Mouse (Mus musculus): Measurements from ENCODE around the gene Tnks2. TPM values are rescaled to one million over a fixed set of nuclear protein-coding genes. Genes with fewer than 3 reads are reported as not detected.
"Not testable (repeated sequence)": the region's sequence is repeated elsewhere in the genome, so short reads cannot be mapped to it uniquely, and the experiment has no call there.

The Tnks2 gene
- polyA plus RNA-seq, 1 experiment, result 201 TPM

DNA sequence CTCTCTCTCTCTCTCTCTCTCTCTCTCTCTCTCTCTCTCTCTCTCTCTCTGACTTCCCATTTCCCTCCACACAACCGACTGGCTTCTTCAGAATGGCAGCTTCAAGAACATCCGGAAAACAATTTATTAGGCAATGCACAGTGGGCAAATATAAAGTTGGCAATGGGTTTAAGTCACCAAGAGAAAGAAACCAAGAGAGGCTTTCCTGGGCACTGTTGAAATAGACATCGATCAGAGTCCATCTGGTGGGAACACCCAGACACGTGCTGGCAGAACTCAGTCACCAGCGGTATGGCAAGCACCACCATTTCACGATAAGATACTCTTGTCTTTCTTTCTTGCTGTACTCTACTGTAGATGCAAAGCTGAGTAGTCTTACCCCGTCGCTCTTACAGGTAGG, 30.6 kb upstream of the Tnks2 start:
- TF ChIP-seq CTCF (IDR thresholded peaks at IDR 0.05; ENCODE audit: borderline replicate concordance, insufficient read depth, low read length), result no peak
- no peak for TF ChIP-seq POLR2A (IDR thresholded peaks at IDR 0.05; ENCODE audit: low read depth, low read length)
- Histone ChIP-seq H3K4me3 (ENCODE audit: insufficient read depth, low read length) (no peak overlapping the region), H3K4me1 (ENCODE audit: control insufficient read depth, insufficient read depth, low read length) (no peaks in the 10 kb centered on the region), H3K27ac (ENCODE audit: insufficient read depth, low read length) (no peak overlapping the region)

DNA sequence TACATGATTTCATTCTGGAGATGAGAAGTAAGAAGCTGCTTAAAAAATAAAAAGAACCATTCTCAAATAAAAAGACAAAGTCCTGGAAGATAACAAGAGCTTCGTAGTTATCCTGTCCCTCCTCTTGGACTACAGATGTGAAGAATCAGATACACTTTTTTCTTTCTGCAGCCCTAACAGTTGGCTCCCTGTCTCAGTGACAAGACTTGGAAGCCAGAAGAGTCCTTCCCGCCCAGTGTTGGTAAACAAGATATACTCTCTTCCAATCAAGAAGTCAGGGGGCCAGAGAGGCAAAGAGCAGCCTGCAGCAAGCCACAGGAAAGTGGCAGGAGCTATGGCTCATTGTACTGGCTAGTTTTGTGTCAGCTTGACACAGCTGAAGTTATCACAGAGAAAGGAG, 27.2 kb upstream of the Tnks2 start:
- H3K4me3 ChIP-seq (ENCODE audit: insufficient read depth, low read length), result no peak overlapping the region
- TF ChIP-seq CTCF (IDR thresholded peaks at IDR 0.05; ENCODE audit: borderline replicate concordance, insufficient read depth, low read length), result no peak
- no peak for TF ChIP-seq POLR2A (IDR thresholded peaks at IDR 0.05; ENCODE audit: low read depth, low read length)
- H3K27ac ChIP-seq (ENCODE audit: insufficient read depth, low read length), result no peak overlapping the region
- H3K4me1 ChIP-seq (ENCODE audit: control insufficient read depth, insufficient read depth, low read length), result no peaks in the 10 kb centered on the region

DNA sequence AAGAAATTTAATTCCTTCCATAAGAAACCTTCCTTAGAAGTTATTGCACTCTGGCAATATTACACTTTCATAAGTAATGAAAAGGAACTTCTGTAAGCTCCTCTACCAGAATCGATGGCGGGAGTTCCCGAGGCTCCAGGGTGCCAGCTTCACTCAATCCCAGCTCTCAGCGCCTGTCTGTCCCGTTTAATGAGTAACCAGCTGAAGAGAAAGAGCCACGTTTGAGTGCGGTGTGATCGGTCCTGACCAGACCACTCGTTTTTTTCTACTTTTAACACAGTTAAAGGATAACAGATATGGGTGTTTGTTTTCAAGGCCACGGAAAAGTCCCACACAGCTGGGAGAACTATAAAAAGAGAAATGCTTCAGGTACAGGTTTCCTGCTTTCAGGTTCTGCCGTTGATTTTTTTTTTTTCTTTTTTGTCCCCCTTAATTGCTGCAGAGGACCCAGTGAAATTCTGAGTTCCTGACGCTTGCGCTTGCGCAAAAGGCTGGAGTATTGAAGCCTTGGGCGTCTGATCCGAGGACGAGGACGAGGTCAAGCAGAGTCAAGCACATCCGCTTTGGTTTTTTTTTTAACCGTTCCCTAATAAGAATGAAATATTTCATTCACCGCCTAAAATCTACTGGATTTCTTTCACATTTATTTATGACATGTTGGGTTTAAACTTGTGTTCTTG, 25.5 kb upstream of the Tnks2 start:
- Histone ChIP-seq H3K4me3 (ENCODE audit: insufficient read depth, low read length) (no peak overlapping the region), H3K4me1 (ENCODE audit: control insufficient read depth, insufficient read depth, low read length) (no peaks in the 10 kb centered on the region), H3K27ac (ENCODE audit: insufficient read depth, low read length) (no peak overlapping the region)
- TF ChIP-seq CTCF (IDR thresholded peaks at IDR 0.05; ENCODE audit: borderline replicate concordance, insufficient read depth, low read length) (no peak), POLR2A (IDR thresholded peaks at IDR 0.05; ENCODE audit: low read depth, low read length) (no peak)

DNA sequence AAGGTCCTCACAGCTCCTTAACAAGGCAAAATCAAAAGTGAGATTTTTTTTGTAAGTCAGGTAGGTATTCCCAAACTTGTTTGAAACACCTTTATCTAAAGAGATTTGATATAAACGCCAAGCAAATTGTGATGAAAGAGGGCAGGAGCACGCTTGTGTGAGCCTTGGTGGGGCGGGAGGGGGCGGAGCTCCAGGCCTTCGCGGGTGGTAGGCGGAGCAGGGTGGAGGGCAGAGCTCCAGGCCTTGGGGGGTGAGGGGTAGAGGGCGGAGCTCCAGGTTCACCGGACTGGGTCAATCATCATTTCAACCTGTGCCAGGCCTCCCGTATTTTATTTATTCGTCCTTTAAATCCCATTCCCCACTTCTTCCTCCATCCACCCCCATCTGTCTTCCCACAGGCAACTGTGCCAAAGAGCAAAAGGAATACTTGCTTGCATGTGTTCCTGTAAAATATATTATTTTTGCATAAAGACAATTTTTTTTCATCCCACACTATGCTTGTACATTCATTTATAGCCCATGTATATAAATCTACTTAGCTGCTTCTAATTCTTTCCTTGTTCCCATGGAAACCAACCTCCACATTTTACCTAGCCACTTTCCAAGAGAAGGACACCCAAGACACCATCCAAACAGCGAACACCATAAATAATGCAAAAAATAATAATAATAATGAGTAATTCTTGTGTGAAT, 24.4 kb upstream of the Tnks2 start:
- H3K27ac ChIP-seq (ENCODE audit: insufficient read depth, low read length), result no peak overlapping the region
- H3K4me1 ChIP-seq (ENCODE audit: control insufficient read depth, insufficient read depth, low read length), result no peaks in the 10 kb centered on the region
- H3K4me3 ChIP-seq (ENCODE audit: insufficient read depth, low read length), result no peak overlapping the region
- TF ChIP-seq CTCF (IDR thresholded peaks at IDR 0.05; ENCODE audit: borderline replicate concordance, insufficient read depth, low read length) (no peak), POLR2A (IDR thresholded peaks at IDR 0.05; ENCODE audit: low read depth, low read length) (no peak)

DNA sequence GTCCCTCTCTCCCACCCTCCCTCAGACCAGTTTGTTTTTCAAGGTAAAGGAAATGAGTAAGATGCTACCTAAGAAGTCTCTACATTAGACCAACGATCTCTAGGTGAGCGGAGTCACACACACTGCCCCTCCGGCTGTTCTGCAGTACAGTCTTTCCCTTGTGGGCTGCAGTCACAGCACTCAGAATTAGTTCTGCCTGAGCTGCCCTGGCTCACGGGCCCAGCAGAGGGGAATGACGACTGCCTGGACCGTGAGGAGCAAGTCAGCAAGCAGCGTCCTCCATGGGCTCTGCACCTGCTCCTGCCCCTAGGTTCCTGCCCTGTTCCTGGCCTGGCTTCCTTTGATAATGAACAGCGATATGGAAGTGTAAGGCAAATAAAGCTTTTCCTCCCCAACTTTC, 22.0 kb upstream of the Tnks2 start:
- Histone ChIP-seq H3K4me1 (ENCODE audit: control insufficient read depth, insufficient read depth, low read length) (no peaks in the 10 kb centered on the region), H3K4me3 (ENCODE audit: insufficient read depth, low read length) (no peak overlapping the region), H3K27ac (ENCODE audit: insufficient read depth, low read length) (no peak overlapping the region)
- TF ChIP-seq CTCF (IDR thresholded peaks at IDR 0.05; ENCODE audit: borderline replicate concordance, insufficient read depth, low read length) (no peak), POLR2A (IDR thresholded peaks at IDR 0.05; ENCODE audit: low read depth, low read length) (no peak)

DNA sequence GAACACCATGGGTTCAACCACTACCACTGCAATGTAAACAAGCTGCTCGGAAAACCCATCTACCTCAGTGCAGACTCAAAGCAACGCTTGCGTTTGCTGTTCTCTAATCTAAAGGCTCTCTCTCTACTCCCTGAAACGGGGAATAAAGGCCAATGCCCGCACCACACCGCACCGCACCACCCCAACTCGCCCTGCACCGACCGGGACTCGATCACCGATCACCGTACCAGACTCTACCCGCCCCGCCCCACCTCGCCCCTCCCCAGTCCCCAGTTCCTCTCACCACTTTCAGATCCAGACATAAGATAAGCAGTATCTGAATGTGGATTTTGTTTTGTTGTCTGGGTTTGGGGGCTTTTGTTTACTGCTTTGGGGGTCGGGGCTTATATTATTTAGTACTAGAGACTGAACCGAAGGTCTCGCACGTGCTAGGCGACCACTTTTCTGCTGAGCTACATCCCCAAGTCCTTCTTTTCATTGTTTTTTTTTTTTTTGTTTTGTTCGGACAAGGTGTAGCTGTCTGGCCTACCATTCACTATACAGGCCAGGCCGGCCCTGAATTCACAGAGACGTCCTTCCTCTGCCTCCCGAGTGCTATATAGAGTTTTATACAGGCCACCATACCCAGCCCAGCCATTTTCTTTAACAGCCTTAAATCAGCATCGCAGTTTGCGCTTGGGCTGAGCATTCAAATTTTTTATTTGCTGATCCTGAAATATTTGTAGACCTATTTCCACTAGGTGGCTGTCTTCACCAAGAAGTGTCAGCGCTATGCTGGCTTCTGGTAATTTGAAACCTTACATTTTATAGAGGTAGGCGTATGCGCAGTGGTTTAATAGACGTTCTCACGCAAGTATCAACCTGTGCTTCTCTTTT, 18.4 kb upstream of the Tnks2 start:
- H3K4me1 ChIP-seq (ENCODE audit: control insufficient read depth, insufficient read depth, low read length), result no peaks in the 10 kb centered on the region

DNA sequence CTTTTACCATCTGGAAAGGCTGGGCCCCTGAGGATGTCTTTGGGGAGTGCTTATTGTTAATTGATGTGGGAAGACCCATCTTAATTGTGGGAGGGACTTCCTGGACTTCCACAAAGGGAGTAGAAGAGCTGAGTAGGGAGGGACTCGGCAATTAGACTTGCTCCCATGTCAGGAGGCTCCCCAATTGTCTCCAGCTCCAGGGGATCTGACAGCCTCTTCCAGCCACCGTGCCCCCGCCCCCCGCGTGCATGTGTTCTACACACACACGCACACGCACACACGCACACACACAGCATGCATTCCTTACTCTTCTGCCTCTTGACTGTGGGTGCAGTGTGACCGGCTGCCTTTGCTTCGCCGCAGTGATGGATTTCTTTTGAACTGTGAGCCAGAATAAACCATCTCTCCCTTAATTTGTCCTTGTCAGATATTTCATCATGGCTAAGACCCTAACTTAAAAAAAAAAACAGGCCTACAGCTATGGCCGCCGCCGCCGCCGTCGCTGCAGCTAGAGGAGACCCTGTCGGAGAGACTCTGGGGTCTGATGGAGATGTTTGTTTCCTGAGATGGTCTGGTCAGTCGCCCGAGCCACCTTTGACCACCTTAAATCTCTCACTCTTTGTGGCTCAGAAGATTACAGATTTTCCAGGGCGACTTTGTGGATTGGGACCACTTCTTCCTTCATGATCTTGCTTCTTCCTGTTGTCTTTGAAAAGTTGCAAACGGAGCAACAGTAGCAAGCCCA, 15.7 kb upstream of the Tnks2 start:
- H3K4me3 ChIP-seq (ENCODE audit: insufficient read depth, low read length), result no peak overlapping the region
- no peaks in the 10 kb centered on the region for H3K4me1 ChIP-seq (ENCODE audit: control insufficient read depth, insufficient read depth, low read length)
- TF ChIP-seq CTCF (IDR thresholded peaks at IDR 0.05; ENCODE audit: borderline replicate concordance, insufficient read depth, low read length) (no peak), POLR2A (IDR thresholded peaks at IDR 0.05; ENCODE audit: low read depth, low read length) (no peak)
- H3K27ac ChIP-seq (ENCODE audit: insufficient read depth, low read length), result no peak overlapping the region

More for the DNA sequence above, 18.4 kb upstream of the Tnks2 start:
- Histone ChIP-seq H3K27ac (ENCODE audit: insufficient read depth, low read length) (no peak overlapping the region), H3K4me3 (ENCODE audit: insufficient read depth, low read length) (no peak overlapping the region)
- TF ChIP-seq POLR2A (IDR thresholded peaks at IDR 0.05; ENCODE audit: low read depth, low read length), result no peak
- TF ChIP-seq CTCF (IDR thresholded peaks at IDR 0.05; ENCODE audit: borderline replicate concordance, insufficient read depth, low read length), result no peak

DNA sequence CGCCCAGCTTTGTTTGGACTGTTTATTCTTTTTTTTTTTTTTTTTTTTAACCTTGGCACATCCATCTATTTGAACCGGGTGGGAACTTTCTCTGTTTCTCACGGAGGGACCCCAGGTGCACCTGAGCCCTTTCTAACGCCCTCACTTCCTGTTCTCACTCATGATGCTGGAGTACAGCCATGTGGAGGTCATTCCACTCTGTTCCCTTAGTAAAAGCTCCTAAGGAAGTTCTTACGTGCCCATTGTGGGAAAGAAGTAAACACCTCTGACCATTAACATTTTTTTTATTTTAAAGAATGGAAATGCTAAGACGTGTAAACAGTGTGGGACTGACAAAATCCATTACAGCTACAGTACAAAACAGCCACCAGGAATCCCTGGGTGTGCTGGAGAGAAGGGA, 14.8 kb upstream of the Tnks2 start:
- Histone ChIP-seq H3K4me3 (ENCODE audit: insufficient read depth, low read length) (no peak overlapping the region), H3K4me1 (ENCODE audit: control insufficient read depth, insufficient read depth, low read length) (no peaks in the 10 kb centered on the region), H3K27ac (ENCODE audit: insufficient read depth, low read length) (no peak overlapping the region)
- TF ChIP-seq POLR2A (IDR thresholded peaks at IDR 0.05; ENCODE audit: low read depth, low read length) (no peak), CTCF (IDR thresholded peaks at IDR 0.05; ENCODE audit: borderline replicate concordance, insufficient read depth, low read length) (no peak)

DNA sequence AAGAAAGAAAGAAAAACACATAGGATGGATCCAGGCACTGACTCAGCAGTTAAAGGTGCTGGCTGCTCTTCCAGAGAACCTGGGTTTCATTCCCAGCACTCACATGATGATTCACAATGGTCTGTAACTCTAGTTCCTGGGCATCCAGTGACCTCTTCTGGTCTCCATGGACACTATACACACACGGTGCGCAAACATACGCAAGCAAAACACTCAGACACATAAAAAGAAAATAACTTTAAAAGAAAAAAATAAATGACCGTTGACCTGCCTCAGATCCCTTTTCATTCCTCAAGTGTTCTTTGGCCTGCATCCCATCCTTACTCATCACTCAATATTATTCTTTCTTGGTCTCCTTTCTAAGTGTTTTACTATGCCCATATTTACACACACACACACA, 13.6 kb upstream of the Tnks2 start:
- no peak for TF ChIP-seq CTCF (IDR thresholded peaks at IDR 0.05; ENCODE audit: borderline replicate concordance, insufficient read depth, low read length)
- TF ChIP-seq POLR2A (IDR thresholded peaks at IDR 0.05; ENCODE audit: low read depth, low read length), result no peak

DNA sequence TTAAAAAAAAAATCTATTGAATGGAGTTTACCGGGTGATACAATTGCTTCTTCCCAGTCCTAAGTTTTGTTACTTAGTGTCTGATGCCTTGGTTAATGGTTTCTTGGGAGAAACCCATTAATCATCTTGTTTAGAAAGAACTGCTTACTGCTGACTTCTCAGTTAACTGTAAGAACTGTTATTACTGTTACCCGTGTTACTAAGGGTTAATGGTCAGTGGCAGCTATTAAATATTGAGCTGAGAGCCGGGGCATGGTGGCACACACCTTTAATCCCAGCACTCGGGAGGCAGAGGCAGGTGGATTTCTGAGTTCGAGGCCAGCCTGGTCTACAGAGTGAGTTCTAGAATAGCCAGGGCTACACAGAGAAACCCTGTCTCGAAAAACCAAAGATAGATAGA, 12.7 kb upstream of the Tnks2 start:
- H3K4me3 ChIP-seq (ENCODE audit: insufficient read depth, low read length); H3K4me1 ChIP-seq (ENCODE audit: control insufficient read depth, insufficient read depth, low read length); H3K27ac ChIP-seq (ENCODE audit: insufficient read depth, low read length): not testable (repeated sequence)

More for the DNA sequence above, 13.6 kb upstream of the Tnks2 start:
- no peak overlapping the region for H3K27ac ChIP-seq (ENCODE audit: insufficient read depth, low read length)
- no peak overlapping the region for H3K4me3 ChIP-seq (ENCODE audit: insufficient read depth, low read length)
- no peaks in the 10 kb centered on the region for H3K4me1 ChIP-seq (ENCODE audit: control insufficient read depth, insufficient read depth, low read length)

Measured in embryonic fibroblast, embryonic 13.5 days (primary cell).